Mouse (Mus musculus) spleen, adult 2 months (tissue): ENCODE results near the gene Fam186b.
A peak's percentile ranks its signal among the peaks of the same experiment; 100 is the strongest.

ENCODE experiments used
- CTCF ChIP-seq: fragments of 200-500 bp; IDR thresholded peaks from 2 replicates; pipeline ENCODE4 v1.5.1; 2011; ENCODE audit warnings: mild to moderate bottlenecking, inconsistent platforms; ENCODE audit not compliant: insufficient read depth, insufficient read length, insufficient replicate concordance; ENCODE audit errors: extremely low read depth
- POLR2A ChIP-seq: fragments of 200-500 bp; IDR thresholded peaks from 2 replicates; pipeline ENCODE4 v1.6.1; 2011; ENCODE audit warnings: low read depth, low read length, inconsistent platforms

GRCm38 (mm10) chr15:99240129-99240528 is 55.6 kb downstream of the Fam186b start:
- TF ChIP-seq CTCF: peak; percentile 21; the same call in 1 of the 2 replicates
- no peak for TF ChIP-seq POLR2A
